Mouse (Mus musculus) kidney, postnatal 14 days (tissue): ENCODE data around the gene Olfr1240.

Source experiments
- DNase-seq: peaks from one replicate; pipeline ENCODE4 v3.0.0; 2022; ENCODE audit warnings: mixed read lengths

Olfr1240 gene

GRCm38 (mm10) chr2:89442900-89443299 is at the start of gene Olfr1240:
TSS of gene Olfr1240 (minus strand) at chr2:89443000.
- no peak for DNase-seq

GRCm38 (mm10) chr2:89487026-89487425 is 44.2 kb upstream of the Olfr1240 start, which contains the start of gene Olfr1241:
TSS of gene Olfr1241 (minus strand) at chr2:89487126.
- no peak for DNase-seq

GRCm38 (mm10) chr2:89420307-89420706 is 22.5 kb downstream of the Olfr1240 start, which contains the start of gene Olfr1239:
TSS of gene Olfr1239 (minus strand) at chr2:89420407.
- no peak for DNase-seq

- no peak for DNase-seq
Measured at GRCm38 (mm10) chr2:89414557-89414956, 28.2 kb downstream of the Olfr1240 start.

- DNase-seq = no peak
Measured at GRCm38 (mm10) chr2:89409576-89409975, 33.2 kb downstream of the Olfr1240 start, which contains the start of gene Olfr1238. TSS of gene Olfr1238 (minus strand) at chr2:89409676.

GRCm38 (mm10) chr2:89400882-89401281 is 41.9 kb downstream of the Olfr1240 start:
- no peak for DNase-seq
